Mouse (Mus musculus) limb, embryonic 12.5 days (tissue): ENCODE measurements around the gene Gga1. TPM values are rescaled to one million over a fixed set of nuclear protein-coding genes. Genes with fewer than 3 reads are reported as not detected.

Source experiments
- microRNA-seq: library from miRNA; unstranded; fragments of <30 nt; microRNA quantifications from one replicate; pipeline ENCODE4, GENCODE M21; 2017
- polyA plus RNA-seq: library from polyadenylated mRNA; unstranded; fragments of >200 nt; fragmentation: Nextera tagmentation; extraction: Ambion mirVana; gene quantifications from 2 replicates; pipeline ENCODE4 v1.2.1, GENCODE M21; 2016

The Gga1 gene
- polyA plus RNA-seq, 1 experiment from 2014 or later: 45.9 TPM

Small RNAs within 50 kb of the gene (microRNA-seq; reads per million reads assigned to microRNA genes)
- not detected for gene Mir6955

Other genes starting within 250 kb of the Gga1 start
- 0.03 and 0.27 TPM in 2 replicates for gene Elfn2, start 158.4 kb upstream of the Gga1 start, polyA plus RNA-seq
- gene Mfng, start 103.7 kb upstream of the Gga1 start, polyA plus RNA-seq: 12.1 and 12.4 TPM in 2 replicates
- gene Card10, start 74.1 kb upstream of the Gga1 start, polyA plus RNA-seq: 3.3 and 4.2 TPM in 2 replicates
- gene Cdc42ep1, start 34.6 kb upstream of the Gga1 start, polyA plus RNA-seq: 14.3 and 15.8 TPM in 2 replicates
- not detected in 2 replicates for gene Lgals2, start 21.7 kb upstream of the Gga1 start, polyA plus RNA-seq
- gene Gm49510, start 22.5 kb downstream of the Gga1 start, polyA plus RNA-seq: 0.16 and 0.41 TPM in 2 replicates
- 37.0 and 40.3 TPM in 2 replicates for gene Sh3bp1, start 22.6 kb downstream of the Gga1 start, polyA plus RNA-seq
- 36.5 and 36.8 TPM in 2 replicates for gene Pdxp, start 36.7 kb downstream of the Gga1 start, polyA plus RNA-seq
- 922 and 966 TPM in 2 replicates for gene Lgals1, start 49.5 kb downstream of the Gga1 start, polyA plus RNA-seq
- gene Nol12, start 57.7 kb downstream of the Gga1 start, polyA plus RNA-seq: 61.1 and 61.6 TPM in 2 replicates
- 37.9 and 42.2 TPM in 2 replicates for gene Triobp, start 70.5 kb downstream of the Gga1 start, polyA plus RNA-seq
- 677 and 728 TPM in 2 replicates for gene H1f0, start 151.3 kb downstream of the Gga1 start, polyA plus RNA-seq
- 0.18 TPM in 1 of 2 replicates, not detected in the other for gene Galr3, start 164.7 kb downstream of the Gga1 start, polyA plus RNA-seq
- gene Ankrd54, start 185.7 kb downstream of the Gga1 start, polyA plus RNA-seq: 63.7 and 67.1 TPM in 2 replicates
- 232 and 241 TPM in 2 replicates for gene Eif3l, start 198.0 kb downstream of the Gga1 start, polyA plus RNA-seq
- gene Micall1, start 231.7 kb downstream of the Gga1 start, polyA plus RNA-seq: 12.2 and 13.0 TPM in 2 replicates